Mouse (Mus musculus): ENCODE data around the gene Zbtb38. TPM values are rescaled to one million over a fixed set of nuclear protein-coding genes. Genes with fewer than 3 reads are reported as not detected.
A peak's percentile ranks its signal among the peaks of the same experiment; 100 is the strongest.
"Not testable (repeated sequence)": the region's sequence is repeated elsewhere in the genome, so short reads cannot be mapped to it uniquely, and the experiment has no call there.

Gene Zbtb38
- polyA plus RNA-seq, 1 experiment from 2014 or later: 21.4 TPM

- no peak for DNase-seq (ENCODE audit: low spot score)
These were observed 67.6 kb downstream of the Zbtb38 start for GRCm38 (mm10) chr9:96684866-96685599.

- DNase-seq (ENCODE audit: low spot score): no peak
These were observed 68.4 kb downstream of the Zbtb38 start for GRCm38 (mm10) chr9:96684165-96684792.

- no peak for DNase-seq (ENCODE audit: low spot score)
These were observed 74.0 kb downstream of the Zbtb38 start for GRCm38 (mm10) chr9:96678611-96679010.

GRCm38 (mm10) chr9:96677711-96678110, 74.9 kb downstream of the Zbtb38 start:
- not testable (repeated sequence) for DNase-seq (ENCODE audit: low spot score)

- no peak for DNase-seq (ENCODE audit: low spot score)
These were observed 76.0 kb downstream of the Zbtb38 start for GRCm38 (mm10) chr9:96676671-96677070.

- DNase-seq (ENCODE audit: low spot score): no peak
These were observed 76.6 kb downstream of the Zbtb38 start for GRCm38 (mm10) chr9:96675763-96676640.

- DNase-seq (ENCODE audit: low spot score): peak; percentile 77
These were observed 77.4 kb downstream of the Zbtb38 start for GRCm38 (mm10) chr9:96675071-96675762.

GRCm38 (mm10) chr9:96674301-96674700, 78.3 kb downstream of the Zbtb38 start:
- no peak for DNase-seq (ENCODE audit: low spot score)

- DNase-seq (ENCODE audit: low spot score): no peak
These were observed 80.2 kb downstream of the Zbtb38 start for GRCm38 (mm10) chr9:96672466-96672865.

- DNase-seq (ENCODE audit: low spot score): no peak
These were observed 81.4 kb downstream of the Zbtb38 start for GRCm38 (mm10) chr9:96671249-96671648.

GRCm38 (mm10) chr9:96669877-96670276, 82.8 kb downstream of the Zbtb38 start:
- peak; percentile 98 for DNase-seq (ENCODE audit: low spot score)

- peak; percentile 74 for DNase-seq (ENCODE audit: low spot score)
These were observed 84.0 kb downstream of the Zbtb38 start for GRCm38 (mm10) chr9:96668628-96669027.

- DNase-seq (ENCODE audit: low spot score): no peak
These were observed 92.0 kb downstream of the Zbtb38 start for GRCm38 (mm10) chr9:96660510-96661244.

- no peak for DNase-seq (ENCODE audit: low spot score)
These were observed 92.8 kb downstream of the Zbtb38 start for GRCm38 (mm10) chr9:96659801-96660200.

- no peak for DNase-seq (ENCODE audit: low spot score)
These were observed 99.1 kb downstream of the Zbtb38 start for GRCm38 (mm10) chr9:96653538-96653937.

GRCm38 (mm10) chr9:96652763-96653162, 99.9 kb downstream of the Zbtb38 start:
- DNase-seq (ENCODE audit: low spot score): peak; percentile 60

- DNase-seq (ENCODE audit: low spot score): no peak
These were observed 101.8 kb downstream of the Zbtb38 start for GRCm38 (mm10) chr9:96650807-96651206.

- DNase-seq (ENCODE audit: low spot score): peak; percentile 30
These were observed 102.7 kb downstream of the Zbtb38 start for GRCm38 (mm10) chr9:96649924-96650323.

- DNase-seq (ENCODE audit: low spot score): no peak
These were observed 103.3 kb downstream of the Zbtb38 start for GRCm38 (mm10) chr9:96649362-96649761.

GRCm38 (mm10) chr9:96646668-96647295, 105.8 kb downstream of the Zbtb38 start:
- peak; percentile 33 for DNase-seq (ENCODE audit: low spot score)
